ENCODE assay signal across 26 mouse cellular contexts in genomic region chr2:3869701-3870100, GRCm38 (mm10).
"Had no signal": no experiment of that assay in that cellular context is flagged by ENCODE, and none has a peak within 500 bp of the region (broad histone marks: within the 10 kb centered on the region; RNA-seq: fewer than 3 reads in every experiment).

No protein-coding gene starts in this region.

- H3K9ac ChIP-seq: embryonic facial prominence, embryonic 12.5 days; embryonic facial prominence, embryonic 13.5 days; embryonic facial prominence, embryonic 15.5 days; forebrain, embryonic 12.5 days; forebrain, embryonic 13.5 days; forebrain, embryonic 15.5 days; forebrain, postnatal 0 days; heart, embryonic 12.5 days had no signal

- H3K36me3 ChIP-seq: embryonic facial prominence, embryonic 10.5 days; embryonic facial prominence, embryonic 12.5 days; embryonic facial prominence, embryonic 13.5 days; embryonic facial prominence, embryonic 15.5 days; forebrain, embryonic 12.5 days; forebrain, embryonic 15.5 days; heart, embryonic 10.5 days; heart, embryonic 12.5 days had no signal

- H3K4me2 ChIP-seq: embryonic facial prominence, embryonic 12.5 days; embryonic facial prominence, embryonic 13.5 days; embryonic facial prominence, embryonic 15.5 days; forebrain, embryonic 12.5 days; forebrain, embryonic 13.5 days; forebrain, embryonic 15.5 days; heart, embryonic 11.5 days; heart, embryonic 12.5 days had no signal

- H3K27ac ChIP-seq: embryonic facial prominence, embryonic 10.5 days; embryonic facial prominence, embryonic 12.5 days; embryonic facial prominence, embryonic 13.5 days; embryonic facial prominence, embryonic 15.5 days; forebrain, embryonic 12.5 days; forebrain, embryonic 13.5 days; forebrain, embryonic 15.5 days; gastrocnemius, adult 2 months; heart, adult 2 months; heart, embryonic 10.5 days had no signal

- H3K4me3 ChIP-seq: embryonic facial prominence, embryonic 10.5 days; embryonic facial prominence, embryonic 12.5 days; embryonic facial prominence, embryonic 13.5 days; embryonic facial prominence, embryonic 15.5 days; erythroblast, embryonic 14.5 days; forebrain, embryonic 12.5 days; forebrain, embryonic 13.5 days; forebrain, embryonic 15.5 days; gastrocnemius, adult 2 months; heart, adult 2 months; heart, embryonic 10.5 days; heart, embryonic 12.5 days had no signal

- H3K4me1 ChIP-seq: embryonic facial prominence, embryonic 10.5 days; embryonic facial prominence, embryonic 12.5 days; embryonic facial prominence, embryonic 13.5 days; embryonic facial prominence, embryonic 15.5 days; forebrain, embryonic 12.5 days; forebrain, embryonic 13.5 days; forebrain, embryonic 15.5 days; heart, embryonic 10.5 days; heart, embryonic 12.5 days had no signal

- H3K27me3 ChIP-seq: embryonic facial prominence, embryonic 12.5 days; embryonic facial prominence, embryonic 13.5 days; embryonic facial prominence, embryonic 15.5 days; forebrain, embryonic 12.5 days; forebrain, embryonic 13.5 days; forebrain, embryonic 15.5 days; heart, embryonic 12.5 days had no signal

- ATAC-seq: forebrain, embryonic 13.5 days; forebrain, embryonic 15.5 days; forebrain, embryonic 16.5 days; forebrain, postnatal 0 days had no signal

- H3K9me3 ChIP-seq: embryonic facial prominence, embryonic 10.5 days; embryonic facial prominence, embryonic 12.5 days; embryonic facial prominence, embryonic 13.5 days; embryonic facial prominence, embryonic 15.5 days; forebrain, embryonic 12.5 days; forebrain, embryonic 13.5 days; forebrain, embryonic 15.5 days; heart, embryonic 12.5 days had no signal

- DNase-seq: cerebellum, adult 18-20 months; cerebellum, adult 8-10 months; cerebellum, adult 9-10 months; cerebellum, adult 9-11 months; cerebellum, postnatal 25 days; embryo, embryonic 11 days; forebrain, postnatal 0 days; gastrocnemius, adult 2 months; gastrocnemius, postnatal 10 days; gastrocnemius, postnatal 14 days; gastrocnemius, postnatal 25 days; gastrocnemius, postnatal 36 days; heart, adult 18-20 months; heart, adult 2 months had no signal
